Mouse (Mus musculus): ENCODE data around the gene Gart. TPM values are rescaled to one million over a fixed set of nuclear protein-coding genes. Genes with fewer than 3 reads are reported as not detected.

Gart gene
- polyA plus RNA-seq, 1 experiment from 2014 or later: 113 TPM

GRCm38 (mm10) chr16:91658471-91658870, 11.7 kb upstream of the Gart start:
- Histone ChIP-seq H3K4me2 (ENCODE audit: low read depth, low read length) (no peak overlapping the region), H3K27me3 (ENCODE audit: control insufficient read depth, insufficient read depth, low read length) (no peaks in the 10 kb centered on the region), H3K27ac (replicated peaks; ENCODE audit: low read depth, low read length) (no peak overlapping the region), H3K9me3 (replicated peaks; ENCODE audit: control insufficient read depth, low read length) (no peaks in the 10 kb centered on the region), H3K4me3 (ENCODE audit: low read depth, low read length) (no peak overlapping the region), H3K36me3 (replicated peaks; ENCODE audit: control insufficient read depth, insufficient read depth, low read depth, low read length) (peaks cover 61% of the 10 kb centered on the region), H3K9ac (replicated peaks; ENCODE audit: low read length) (no peak overlapping the region), H3K4me1 (ENCODE audit: control insufficient read depth, insufficient read depth, low read length) (no peaks in the 10 kb centered on the region)
- DNase-seq (ENCODE audit: low spot score): no peak
- 97% methylated on average over 5 of the region's 5 CpGs for WGBS
- ATAC-seq (replicated peaks; ENCODE audit: insufficient number of reproducible peaks, low FRiP score, low TSS enrichment, low read depth): no peak

GRCm38 (mm10) chr16:91657285-91657684, 10.5 kb upstream of the Gart start:
- Histone ChIP-seq H3K4me1 (ENCODE audit: control insufficient read depth, insufficient read depth, low read length) (no peaks in the 10 kb centered on the region), H3K27me3 (ENCODE audit: control insufficient read depth, insufficient read depth, low read length) (no peaks in the 10 kb centered on the region), H3K27ac (replicated peaks; ENCODE audit: low read depth, low read length) (no peak overlapping the region), H3K4me2 (ENCODE audit: low read depth, low read length) (no peak overlapping the region), H3K36me3 (replicated peaks; ENCODE audit: control insufficient read depth, insufficient read depth, low read depth, low read length) (peaks cover 61% of the 10 kb centered on the region), H3K4me3 (ENCODE audit: low read depth, low read length) (no peak overlapping the region), H3K9ac (replicated peaks; ENCODE audit: low read length) (no peak overlapping the region), H3K9me3 (replicated peaks; ENCODE audit: control insufficient read depth, low read length) (no peaks in the 10 kb centered on the region)
- 99% methylated on average over 17 of the region's 17 CpGs for WGBS
- ATAC-seq (replicated peaks; ENCODE audit: insufficient number of reproducible peaks, low FRiP score, low TSS enrichment, low read depth) (no peak), DNase-seq (ENCODE audit: low spot score) (no peak)

GRCm38 (mm10) chr16:91655285-91655684, 8.5 kb upstream of the Gart start:
- Histone ChIP-seq H3K27ac (replicated peaks; ENCODE audit: low read depth, low read length) (no peak overlapping the region), H3K9ac (replicated peaks; ENCODE audit: low read length) (no peak overlapping the region), H3K36me3 (replicated peaks; ENCODE audit: control insufficient read depth, insufficient read depth, low read depth, low read length) (peaks cover 59% of the 10 kb centered on the region), H3K27me3 (ENCODE audit: control insufficient read depth, insufficient read depth, low read length) (no peaks in the 10 kb centered on the region), H3K4me2 (ENCODE audit: low read depth, low read length) (no peak overlapping the region), H3K4me1 (ENCODE audit: control insufficient read depth, insufficient read depth, low read length) (no peaks in the 10 kb centered on the region), H3K9me3 (replicated peaks; ENCODE audit: control insufficient read depth, low read length) (no peaks in the 10 kb centered on the region), H3K4me3 (ENCODE audit: low read depth, low read length) (no peak overlapping the region)
- no peak for DNase-seq (ENCODE audit: low spot score)
- WGBS: 98% methylated on average over 9 of the region's 9 CpGs
- no peak for ATAC-seq (replicated peaks; ENCODE audit: insufficient number of reproducible peaks, low FRiP score, low TSS enrichment, low read depth)

GRCm38 (mm10) chr16:91652191-91652590, 5.4 kb upstream of the Gart start:
- no peak for ATAC-seq (replicated peaks; ENCODE audit: insufficient number of reproducible peaks, low FRiP score, low TSS enrichment, low read depth)
- Histone ChIP-seq H3K27me3 (ENCODE audit: control insufficient read depth, insufficient read depth, low read length) (no peaks in the 10 kb centered on the region), H3K9ac (replicated peaks; ENCODE audit: low read length) (no peak overlapping the region), H3K27ac (replicated peaks; ENCODE audit: low read depth, low read length) (no peak overlapping the region), H3K4me1 (ENCODE audit: control insufficient read depth, insufficient read depth, low read length) (no peaks in the 10 kb centered on the region), H3K4me2 (ENCODE audit: low read depth, low read length) (no peak overlapping the region), H3K36me3 (replicated peaks; ENCODE audit: control insufficient read depth, insufficient read depth, low read depth, low read length) (peaks cover 28% of the 10 kb centered on the region), H3K4me3 (ENCODE audit: low read depth, low read length) (no peak overlapping the region), H3K9me3 (replicated peaks; ENCODE audit: control insufficient read depth, low read length) (no peaks in the 10 kb centered on the region)
- 91% methylated on average over 3 of the region's 3 CpGs for WGBS
- DNase-seq (ENCODE audit: low spot score): no peak

- H3K27me3 ChIP-seq (ENCODE audit: control insufficient read depth, insufficient read depth, low read length): no peaks in the 10 kb centered on the region
- DNase-seq (ENCODE audit: low spot score) (no peak), ATAC-seq (replicated peaks; ENCODE audit: insufficient number of reproducible peaks, low FRiP score, low TSS enrichment, low read depth) (no peak)
- H3K4me2 ChIP-seq (ENCODE audit: low read depth, low read length): no peak overlapping the region
- H3K9me3 ChIP-seq (replicated peaks; ENCODE audit: control insufficient read depth, low read length): no peaks in the 10 kb centered on the region
- H3K27ac ChIP-seq (replicated peaks; ENCODE audit: low read depth, low read length): no peak overlapping the region
- no peak overlapping the region for H3K4me3 ChIP-seq (ENCODE audit: low read depth, low read length)
- no peak overlapping the region for H3K9ac ChIP-seq (replicated peaks; ENCODE audit: low read length)
- peaks cover 5% of the 10 kb centered on the region for H3K36me3 ChIP-seq (replicated peaks; ENCODE audit: control insufficient read depth, insufficient read depth, low read depth, low read length)
- H3K4me1 ChIP-seq (ENCODE audit: control insufficient read depth, insufficient read depth, low read length): no peaks in the 10 kb centered on the region
Measured at GRCm38 (mm10) chr16:91649781-91650180, 3.0 kb upstream of the Gart start.

GRCm38 (mm10) chr16:91649246-91649645, 2.5 kb upstream of the Gart start:
- peak overlapping the region; percentile 25; the same call in 1 of the 2 replicates for H3K9ac ChIP-seq (replicated peaks; ENCODE audit: low read length)
- H3K9me3 ChIP-seq (replicated peaks; ENCODE audit: control insufficient read depth, low read length): no peaks in the 10 kb centered on the region
- no peak for ATAC-seq (replicated peaks; ENCODE audit: insufficient number of reproducible peaks, low FRiP score, low TSS enrichment, low read depth)
- H3K27ac ChIP-seq (replicated peaks; ENCODE audit: low read depth, low read length): no peak overlapping the region
- DNase-seq (ENCODE audit: low spot score): no peak
- 68% methylated on average over 3 of the region's 3 CpGs for WGBS
- no peaks in the 10 kb centered on the region for H3K27me3 ChIP-seq (ENCODE audit: control insufficient read depth, insufficient read depth, low read length)
- peak overlapping the region; percentile 50 for H3K4me2 ChIP-seq (ENCODE audit: low read depth, low read length)
- H3K4me3 ChIP-seq (ENCODE audit: low read depth, low read length): peak overlapping the region; percentile 26
- H3K4me1 ChIP-seq (ENCODE audit: control insufficient read depth, insufficient read depth, low read length): no peaks in the 10 kb centered on the region
- H3K36me3 ChIP-seq (replicated peaks; ENCODE audit: control insufficient read depth, insufficient read depth, low read depth, low read length): peaks cover 3% of the 10 kb centered on the region; the same call in 1 of the 2 replicates

GRCm38 (mm10) chr16:91648220-91648550, 1.4 kb upstream of the Gart start:
- peak; percentile 66 for ATAC-seq (replicated peaks; ENCODE audit: insufficient number of reproducible peaks, low FRiP score, low TSS enrichment, low read depth)
- Histone ChIP-seq H3K9ac (replicated peaks; ENCODE audit: low read length) (peak overlapping the region; percentile 85), H3K4me3 (ENCODE audit: low read depth, low read length) (peak overlapping the region; percentile 85), H3K4me1 (ENCODE audit: control insufficient read depth, insufficient read depth, low read length) (no peaks in the 10 kb centered on the region), H3K27me3 (ENCODE audit: control insufficient read depth, insufficient read depth, low read length) (no peaks in the 10 kb centered on the region), H3K27ac (replicated peaks; ENCODE audit: low read depth, low read length) (peak overlapping the region; percentile 96), H3K9me3 (replicated peaks; ENCODE audit: control insufficient read depth, low read length) (no peaks in the 10 kb centered on the region), H3K4me2 (ENCODE audit: low read depth, low read length) (peak overlapping the region; percentile 47), H3K36me3 (replicated peaks; ENCODE audit: control insufficient read depth, insufficient read depth, low read depth, low read length) (peaks cover 3% of the 10 kb centered on the region; the same call in 1 of the 2 replicates)
- WGBS: under 1% methylated on average over 24 of the region's 25 CpGs
- DNase-seq (ENCODE audit: low spot score): peak; percentile 80

GRCm38 (mm10) chr16:91647461-91648219, 888 bp upstream of the Gart start, which contains the start of gene Son:
Gene Son, plus strand, starts transcription at chr16:91647506.
- H3K36me3 ChIP-seq (replicated peaks; ENCODE audit: control insufficient read depth, insufficient read depth, low read depth, low read length): peaks cover 3% of the 10 kb centered on the region; the same call in 1 of the 2 replicates
- peak; percentile 94 for ATAC-seq (replicated peaks; ENCODE audit: insufficient number of reproducible peaks, low FRiP score, low TSS enrichment, low read depth)
- H3K4me1 ChIP-seq (ENCODE audit: control insufficient read depth, insufficient read depth, low read length): no peaks in the 10 kb centered on the region
- peak within 1 kb of the TSS; percentile 85 for H3K4me3 ChIP-seq (ENCODE audit: low read depth, low read length)
- DNase-seq (ENCODE audit: low spot score): peak; percentile 98
- peak within 1 kb of the TSS; percentile 85 for H3K9ac ChIP-seq (replicated peaks; ENCODE audit: low read length)
- under 1% methylated on average over 70 of the region's 70 CpGs for WGBS
- H3K27me3 ChIP-seq (ENCODE audit: control insufficient read depth, insufficient read depth, low read length): no peaks in the 10 kb centered on the region
- H3K4me2 ChIP-seq (ENCODE audit: low read depth, low read length): peak within 1 kb of the TSS; percentile 87
- no peaks in the 10 kb centered on the region for H3K9me3 ChIP-seq (replicated peaks; ENCODE audit: control insufficient read depth, low read length)
- peak within 1 kb of the TSS; percentile 96 for H3K27ac ChIP-seq (replicated peaks; ENCODE audit: low read depth, low read length)
